Mouse (Mus musculus): ENCODE measurements around the gene Acadvl. TPM values are rescaled to one million over a fixed set of nuclear protein-coding genes. Genes with fewer than 3 reads are reported as not detected.

Acadvl gene
- total and polyA plus RNA-seq, 3 experiments: 92.5 to 123 TPM; not detected in 1

- peak overlapping the region; percentile 41 to 53 for H3K4me3 ChIP-seq (ENCODE audit: control insufficient read depth in 1 of 2, insufficient read depth in 1 of 2, low read depth in 2 of 2, low read length in 2 of 2)
- TF ChIP-seq CHD2 (IDR thresholded peaks at IDR 0.05; ENCODE audit: low read length): no peak
- TF ChIP-seq SMC3 (IDR thresholded peaks at IDR 0.05; ENCODE audit: low read depth, low read length): no peak
- TF ChIP-seq POLR2A (IDR thresholded peaks at IDR 0.05; ENCODE audit: control insufficient read depth in 1 of 2, insufficient read depth in 1 of 2, low read depth in 1 of 2, low read length in 2 of 2, poor library complexity in 1 of 2): peak in 1 of 2 experiments; percentile 3; a peak in 1 of 4 replicates
- peak; percentile 92; the same call in 1 of the 2 replicates for TF ChIP-seq KAT2A (conservative IDR thresholded peaks at IDR 0.05; ENCODE audit: low read depth, low read length)
- 0 out of 2 replicates have a peak, but pooled peaks have one; percentile 6 for TF ChIP-seq GATA1 (IDR thresholded peaks at IDR 0.05; ENCODE audit: low read depth, low read length)
- peak; percentile 40 to 57 (median 50) for TF ChIP-seq CTCF (IDR thresholded peaks at IDR 0.05 in 2 of 3, conservative IDR thresholded peaks at IDR 0.05 in 1 of 3; ENCODE audit: control insufficient read depth in 1 of 3, insufficient read depth in 1 of 3, low read depth in 2 of 3, low read length in 3 of 3, poor library complexity in 1 of 3, severe bottlenecking in 1 of 3)
- TF ChIP-seq HCFC1 (IDR thresholded peaks at IDR 0.05; ENCODE audit: low read depth, low read length): peak; percentile 99
- no peak for TF ChIP-seq RCOR1 (IDR thresholded peaks at IDR 0.05; ENCODE audit: low read depth, low read length)
- TF ChIP-seq NRF1 (IDR thresholded peaks at IDR 0.05; ENCODE audit: insufficient read depth, low read depth, low read length, poor library complexity, severe bottlenecking): no peak
- peak; percentile 94 for DNase-seq (ENCODE audit: low read depth, low spot score)
- no peaks in the 10 kb centered on the region for H3K9me3 ChIP-seq (replicated peaks; ENCODE audit: insufficient read depth, low read length)
- H3K4me1 ChIP-seq (ENCODE audit: control insufficient read depth in 1 of 2, insufficient read depth in 2 of 2, low read length in 2 of 2): peaks cover 1 to 34% of the 10 kb centered on the region in 2 experiments
- peaks cover 0 to 33% of the 10 kb centered on the region in 2 experiments; a peak in 2 of 4 replicates for H3K36me3 ChIP-seq (ENCODE audit: control insufficient read depth in 1 of 2, insufficient read depth in 2 of 2, low read length in 2 of 2)
- no peaks in the 10 kb centered on the region for H3K27me3 ChIP-seq (ENCODE audit: control insufficient read depth in 1 of 2, insufficient read depth in 2 of 2, low read length in 2 of 2)
- H3K9ac ChIP-seq (ENCODE audit: control insufficient read depth, low read depth, low read length, poor library complexity, severe bottlenecking): peak overlapping the region; percentile 44
- peaks cover 25% of the 10 kb centered on the region for H3K79me2 ChIP-seq (ENCODE audit: control insufficient read depth, insufficient read depth, low read length, poor library complexity)
- peak overlapping the region; percentile 75 for H3K27ac ChIP-seq (ENCODE audit: control insufficient read depth, low read depth, low read length)
These were observed 5.6 kb upstream of the Acadvl start for GRCm38 (mm10) chr11:70020731-70021263.

GRCm38 (mm10) chr11:70020022-70020631, 4.9 kb upstream of the Acadvl start:
- Histone ChIP-seq H3K79me2 (ENCODE audit: control insufficient read depth, insufficient read depth, low read length, poor library complexity) (peaks cover 25% of the 10 kb centered on the region), H3K27me3 (ENCODE audit: control insufficient read depth in 1 of 2, insufficient read depth in 2 of 2, low read length in 2 of 2) (no peaks in the 10 kb centered on the region), H3K9me3 (replicated peaks; ENCODE audit: insufficient read depth, low read length) (no peaks in the 10 kb centered on the region), H3K9ac (ENCODE audit: control insufficient read depth, low read depth, low read length, poor library complexity, severe bottlenecking) (peak overlapping the region; percentile 70), H3K36me3 (ENCODE audit: control insufficient read depth in 1 of 2, insufficient read depth in 2 of 2, low read length in 2 of 2) (peaks cover 0 to 36% of the 10 kb centered on the region in 2 experiments; a peak in 2 of 4 replicates), H3K4me1 (ENCODE audit: control insufficient read depth in 1 of 2, insufficient read depth in 2 of 2, low read length in 2 of 2) (peaks cover 6 to 34% of the 10 kb centered on the region in 2 experiments), H3K4me3 (ENCODE audit: control insufficient read depth in 1 of 2, insufficient read depth in 1 of 2, low read depth in 2 of 2, low read length in 2 of 2) (peak overlapping the region; percentile 54 to 56), H3K27ac (ENCODE audit: control insufficient read depth, low read depth, low read length) (peak overlapping the region; percentile 75)
- peak; percentile 72 for DNase-seq (ENCODE audit: low read depth, low spot score)
- TF ChIP-seq KAT2A (conservative IDR thresholded peaks at IDR 0.05; ENCODE audit: low read depth, low read length) (no peak), BHLHE40 (IDR thresholded peaks at IDR 0.05; ENCODE audit: borderline replicate concordance, low read depth, low read length) (peak; percentile 64; the same call in 1 of the 2 replicates), HCFC1 (IDR thresholded peaks at IDR 0.05; ENCODE audit: low read depth, low read length) (no peak), POLR2AphosphoS2 (IDR thresholded peaks at IDR 0.05; ENCODE audit: low read length) (no peak), TBP (IDR thresholded peaks at IDR 0.05; ENCODE audit: low read depth, low read length) (peak; percentile 42; the same call in 1 of the 2 replicates), MYC (IDR thresholded peaks at IDR 0.05; ENCODE audit: low read depth, low read length) (peak; percentile 72; the same call in 1 of the 2 replicates), POLR2A (IDR thresholded peaks at IDR 0.05; ENCODE audit: control insufficient read depth in 1 of 2, insufficient read depth in 1 of 2, low read depth in 1 of 2, low read length in 2 of 2, poor library complexity in 1 of 2) (peak in 1 of 2 experiments; percentile 51; a peak in 2 of 4 replicates), UBTF (IDR thresholded peaks at IDR 0.05; ENCODE audit: borderline replicate concordance, insufficient read depth, low read depth, low read length) (no peak), USF1 (IDR thresholded peaks at IDR 0.05; ENCODE audit: low read depth, low read length) (no peak), CHD1 (IDR thresholded peaks at IDR 0.05; ENCODE audit: low read depth, low read length) (0 out of 2 replicates have a peak, but pooled peaks have one; percentile 43), MAX (IDR thresholded peaks at IDR 0.05; ENCODE audit: low read length) (peak; percentile 79), NELFE (IDR thresholded peaks at IDR 0.05; ENCODE audit: low read depth, low read length) (no peak), ZC3H11A (IDR thresholded peaks at IDR 0.05; ENCODE audit: low read depth, low read length) (no peak), ZNF384 (IDR thresholded peaks at IDR 0.05; ENCODE audit: low read depth, low read length) (no peak), CHD2 (IDR thresholded peaks at IDR 0.05; ENCODE audit: low read length) (no peak)
